8 mouse cellular contexts compared by ENCODE assay signal in the genomic region with DNA sequence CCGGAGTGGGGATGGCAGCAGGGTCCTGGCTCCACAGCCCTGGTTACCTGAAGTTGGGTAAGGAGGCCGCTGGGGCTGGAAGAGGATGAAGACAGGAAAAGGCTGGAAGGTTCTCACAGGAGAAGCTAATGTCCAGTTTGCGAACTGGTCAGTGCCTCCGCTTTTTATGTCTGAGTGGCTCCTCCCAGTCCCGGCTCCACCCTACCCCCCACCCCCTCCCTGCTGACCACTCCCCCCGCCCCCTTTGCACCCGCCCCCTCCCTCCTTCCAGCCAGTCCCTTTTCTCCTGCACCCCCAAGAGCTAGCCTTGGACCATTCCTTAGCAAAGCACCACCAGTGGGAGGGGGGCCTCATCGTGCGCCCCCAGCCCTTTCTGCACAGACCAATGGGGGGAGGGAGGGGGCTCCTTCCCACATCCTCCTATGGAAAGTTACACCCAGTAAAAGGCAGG. TPM values are rescaled to one million over a fixed set of nuclear protein-coding genes. Genes with fewer than 3 reads are reported as not detected.
DNase-seq lines count a peak whose midpoint lies in the region; ATAC-seq lines count a peak whose summit lies in the region.

No protein-coding gene starts in this region.

- H3K27me3 ChIP-seq in liver, embryonic 13.5 days = peaks cover 98% of the 10 kb centered on the region

- peak overlapping the region; percentile 54 for H3K4me3 ChIP-seq in liver, embryonic 13.5 days (replicated peaks)

- H3K4me2 ChIP-seq in liver, embryonic 13.5 days = peak overlapping the region; percentile 47; the same call in 1 of the 2 replicates

- peak overlapping the region; percentile 65 for H3K9ac ChIP-seq in liver, embryonic 13.5 days

- H3K4me1 ChIP-seq in liver, embryonic 13.5 days (replicated peaks) = peaks cover 13% of the 10 kb centered on the region

- 0 out of 2 replicates have a peak, but pooled peaks cover 3% of the 10 kb centered on the region for H3K36me3 ChIP-seq in liver, embryonic 13.5 days

- H3K9me3 ChIP-seq in liver, embryonic 13.5 days (replicated peaks) = no peaks in the 10 kb centered on the region

- H3K27ac ChIP-seq in liver, embryonic 13.5 days = peak overlapping the region; percentile 72

- DNase-seq in gastrocnemius, postnatal 4 days (ENCODE audit: low spot score in 2 of 2) = peak; percentile 50 to 59
- no peak for DNase-seq in gastrocnemius, postnatal 25 days
- peak; percentile 58 for DNase-seq in embryo, embryonic 10 days (ENCODE audit: low spot score)
- DNase-seq in heart, postnatal 4 days = peak; percentile 25
- no peak for DNase-seq in liver, embryonic 13.5 days
- no peak for DNase-seq in layer of hippocampus, adult 11-12 months (ENCODE audit: low spot score)
- DNase-seq in layer of hippocampus, adult 18-20 months (ENCODE audit: low spot score in 2 of 2) = no peak
- DNase-seq in frontal cortex, postnatal 36 days (ENCODE audit: low spot score in 2 of 2) = no peak

- peak; percentile 32 for ATAC-seq in liver, embryonic 13.5 days (ENCODE audit: low read depth)

- 19% methylated on average over 5 of the region's 9 CpGs for WGBS in liver, embryonic 13.5 days (ENCODE audit: insufficient replicate concordance)

RNA-seq across cellular contexts. Expression of a gene that starts 9.2 kb away (rescaled TPM):
- total RNA-seq in gastrocnemius, postnatal 4 days (2021) = over 10,000 TPM; 13,021 to 14,565 TPM
- 100 to 1,000 TPM; 251 to 313 TPM for total RNA-seq in gastrocnemius, postnatal 25 days (2021)
- total RNA-seq in heart, postnatal 4 days (2021) = 1,000 to 10,000 TPM; 1,716 to 1,905 TPM
- 369 and 378 TPM in 2 replicates for polyA plus RNA-seq in liver, embryonic 13.5 days (2015; fragmentation: Nextera tagmentation; extraction: Ambion mirVana)
- total RNA-seq in layer of hippocampus, adult 18-20 months (2021) = 10 to 100 TPM; 42.7 to 46.4 TPM

RNA-seq across cellular contexts. Expression of a gene that starts 12.4 kb away (rescaled TPM):
- total RNA-seq in gastrocnemius, postnatal 4 days (2021) = 1 to 10 TPM; 2.2 to 2.5 TPM
- total RNA-seq in gastrocnemius, postnatal 25 days (2021) = under 1 TPM in 1 of 2 experiments, not detected in 1; 0.08 TPM
- under 1 TPM in 1 of 2 experiments, not detected in 1; 0.16 TPM for total RNA-seq in heart, postnatal 4 days (2021)
- polyA plus RNA-seq in liver, embryonic 13.5 days (2015; fragmentation: Nextera tagmentation; extraction: Ambion mirVana) = not detected in 2 replicates
- under 1 TPM; 0.10 to 0.20 TPM for total RNA-seq in layer of hippocampus, adult 18-20 months (2021)

Comparison
In these comparisons a context has a peak if more than half of its experiments do, and no peak if none do; other contexts are left out.
1. DNase-seq: peak in gastrocnemius, postnatal 4 days (2 of 2), embryo, embryonic 10 days (single experiment) and heart, postnatal 4 days (single experiment); none in gastrocnemius, postnatal 25 days (single experiment), liver, embryonic 13.5 days (single experiment), layer of hippocampus, adult 11-12 months (single experiment), layer of hippocampus, adult 18-20 months (0 of 2) and frontal cortex, postnatal 36 days (0 of 2).
2. RNA of a gene that starts 9.2 kb away (total RNA-seq): 13,021 to 14,565 TPM in gastrocnemius, postnatal 4 days; 1,716 to 1,905 TPM in heart, postnatal 4 days, 251 to 313 TPM in gastrocnemius, postnatal 25 days and 42.7 to 46.4 TPM in layer of hippocampus, adult 18-20 months; every median in the first group is over 4 times any median in the second.